Mouse (Mus musculus) left cerebral cortex, adult 8-10 months (tissue): ENCODE measurements around the gene Anapc11. TPM values are rescaled to one million over a fixed set of nuclear protein-coding genes. Genes with fewer than 3 reads are reported as not detected.

Experiments used
- DNase-seq, 2 experiments: peaks; one replicate each; pipeline ENCODE4 v3.0.0; 2022; ENCODE audit warnings: low spot score in 2 of 2
- microRNA-seq, 2 experiments: library from miRNA; unstranded; fragments of <30 nt; microRNA quantifications; one replicate each; pipeline ENCODE4 v1.2.0; 2022
- total RNA-seq, 4 experiments: library from RNA; stranded (reverse); gene quantifications; 2 replicates each; pipeline ENCODE4 v1.2.4; 2022

Gene Anapc11
- total RNA-seq, 4 experiments from 2014 or later, result 98.1 to 101 (median 99.4) TPM

DNA sequence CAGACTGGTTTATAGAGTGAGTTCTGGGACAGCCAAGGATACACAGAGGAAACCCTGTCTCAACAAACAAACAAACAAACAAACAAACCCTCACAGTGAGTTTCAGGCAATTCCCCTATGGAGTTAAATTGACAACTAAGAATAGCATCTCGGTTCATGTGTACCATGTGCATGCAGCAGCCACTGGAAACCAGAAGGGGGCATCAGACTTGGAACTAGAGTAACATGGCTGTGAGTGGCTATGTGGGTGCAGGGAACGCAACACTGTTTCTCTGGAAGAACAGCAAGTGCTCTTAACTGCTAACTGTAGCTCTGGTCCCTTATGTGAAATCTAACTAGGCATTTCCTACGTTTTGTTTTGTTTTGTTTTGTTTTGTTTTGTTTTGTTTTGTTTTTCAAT lies 53.7 kb downstream of the Anapc11 start:
- no peak for DNase-seq

GRCm38 (mm10) chr11:120654741-120655140 lies 56.5 kb downstream of the Anapc11 start:
- DNase-seq, result no peak

DNA sequence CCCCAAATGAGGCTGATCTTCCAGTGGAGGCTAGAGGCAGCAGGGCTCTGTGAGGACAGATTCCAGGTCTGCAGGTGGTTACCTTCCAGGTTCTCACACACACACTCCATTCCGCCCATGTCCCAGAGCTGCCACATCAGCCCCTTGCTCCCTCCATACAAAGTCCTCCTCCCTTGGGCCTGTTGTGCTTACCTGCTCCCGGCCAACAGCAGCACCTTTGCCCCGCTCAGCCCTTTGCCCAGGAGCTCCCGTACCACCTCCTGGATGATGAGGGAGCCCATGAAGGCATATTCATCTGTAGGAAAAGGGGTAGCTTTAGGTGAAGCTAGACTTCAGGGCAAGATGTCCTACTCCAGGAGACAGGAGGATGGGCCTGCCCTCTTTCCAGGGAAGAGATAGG lies 59.1 kb downstream of the Anapc11 start:
- DNase-seq, result no peak

Small RNA genes within 50 kb of the gene (microRNA-seq; reads per million reads assigned to microRNA genes)
- gene Mir6936, result 0.63 to 2.4 reads per million in 2 experiments

Other genes starting within 250 kb of the Anapc11 start
- gene Actg1, start 249.9 kb upstream of the Anapc11 start, total RNA-seq, result 1,000 to 10,000 TPM; 1,267 to 1,347 (median 1,329) TPM
- gene Fscn2, start 236.9 kb upstream of the Anapc11 start, total RNA-seq, result 1 to 10 TPM in 1 of 4 experiments, under 1 TPM in 1, not detected in 2; 0.37 to 1.2 TPM
- gene Faap100, start 219.7 kb upstream of the Anapc11 start, total RNA-seq, result 10 to 100 TPM; 14.0 to 17.2 (median 14.9) TPM
- gene Nploc4, start 160.7 kb upstream of the Anapc11 start, total RNA-seq, result 10 to 100 TPM; 64.8 to 69.9 (median 68.4) TPM
- 1 to 10 TPM in 2 of 4 experiments, not detected in 2; 2.0 to 2.4 TPM for gene Tspan10, start 155.8 kb upstream of the Anapc11 start, total RNA-seq
- gene Pde6g, start 144.9 kb upstream of the Anapc11 start, total RNA-seq, result under 1 TPM; 0.30 to 0.96 (median 0.41) TPM
- gene Oxld1, start 140.4 kb upstream of the Anapc11 start, total RNA-seq, result 10 to 100 TPM; 13.6 to 20.6 (median 17.4) TPM
- gene Ccdc137, start 140.3 kb upstream of the Anapc11 start, total RNA-seq, result 10 to 100 TPM; 16.8 to 25.8 (median 22.1) TPM
- 10 to 100 TPM; 52.6 to 63.3 (median 56.8) TPM for gene Arl16, start 130.8 kb upstream of the Anapc11 start, total RNA-seq
- 10 to 100 TPM; 63.2 to 67.7 (median 64.4) TPM for gene Mrpl12, start 113.8 kb upstream of the Anapc11 start, total RNA-seq
- gene Slc25a10, start 106.6 kb upstream of the Anapc11 start, total RNA-seq, result 10 to 100 TPM; 21.2 to 25.8 (median 24.0) TPM
- gene Gcgr, start 67.7 kb upstream of the Anapc11 start, total RNA-seq, result under 1 TPM in 1 of 4 experiments, not detected in 3; 0.17 TPM
- gene Mcrip1, start 48.7 kb upstream of the Anapc11 start, total RNA-seq, result 10 to 100 TPM; 71.6 to 75.9 (median 74.1) TPM
- gene Ppp1r27, start 47.3 kb upstream of the Anapc11 start, total RNA-seq, result not detected
- gene P4hb, start 25.2 kb upstream of the Anapc11 start, total RNA-seq, result 100 to 1,000 TPM; 110 to 142 (median 130) TPM
- gene Arhgdia, start 16.8 kb upstream of the Anapc11 start, total RNA-seq, result 100 to 1,000 TPM; 307 to 323 (median 320) TPM
- gene Alyref, start 56 bp upstream of the Anapc11 start, total RNA-seq, result 10 to 100 TPM; 47.7 to 64.6 (median 51.9) TPM
- 1 to 10 TPM in 2 of 4 experiments, not detected in 2; 1.1 to 1.8 TPM for gene Npb, start 10.1 kb downstream of the Anapc11 start, total RNA-seq
- 100 to 1,000 TPM; 109 to 140 (median 124) TPM for gene Pcyt2, start 19.5 kb downstream of the Anapc11 start, total RNA-seq
- 10 to 100 TPM; 30.5 to 45.3 (median 34.7) TPM for gene Sirt7, start 26.8 kb downstream of the Anapc11 start, total RNA-seq
- 10 to 100 TPM; 66.8 to 77.2 (median 73.1) TPM for gene Mafg, start 35.2 kb downstream of the Anapc11 start, total RNA-seq
- gene Pycr1, start 45.3 kb downstream of the Anapc11 start, total RNA-seq, result 1 to 10 TPM; 1.5 to 2.3 (median 1.8) TPM
- gene Myadml2, start 49.7 kb downstream of the Anapc11 start, total RNA-seq, result 10 to 100 TPM in 3 of 4 experiments, 1 to 10 TPM in 1; 9.3 to 12.0 (median 10.7) TPM
- gene Notum, start 62.8 kb downstream of the Anapc11 start, total RNA-seq, result 1 to 10 TPM; 2.1 to 7.1 (median 4.0) TPM
- gene Aspscr1, start 74.6 kb downstream of the Anapc11 start, total RNA-seq, result 10 to 100 TPM; 57.0 to 64.7 (median 61.2) TPM
- gene Cenpx, start 115.3 kb downstream of the Anapc11 start, total RNA-seq, result 10 to 100 TPM; 19.2 to 23.3 (median 22.2) TPM
- gene Lrrc45, start 115.5 kb downstream of the Anapc11 start, total RNA-seq, result 10 to 100 TPM; 39.8 to 56.7 (median 51.2) TPM
- 10 to 100 TPM; 39.2 to 40.0 (median 39.6) TPM for gene Rac3, start 123.0 kb downstream of the Anapc11 start, total RNA-seq
- gene Dcxr, start 128.9 kb downstream of the Anapc11 start, total RNA-seq, result 10 to 100 TPM in 2 of 4 experiments, 1 to 10 TPM in 2; 7.9 to 12.9 (median 9.4) TPM
- 1 to 10 TPM in 3 of 4 experiments, under 1 TPM in 1; 0.99 to 2.7 (median 1.9) TPM for gene Cbr2, start 133.7 kb downstream of the Anapc11 start, total RNA-seq
- gene Hmga1b, start 164.4 kb downstream of the Anapc11 start, total RNA-seq, result 10 to 100 TPM; 23.0 to 43.0 (median 30.6) TPM
- gene Rfng, start 185.8 kb downstream of the Anapc11 start, total RNA-seq, result 10 to 100 TPM; 49.0 to 56.6 (median 52.3) TPM
- gene Gps1, start 185.9 kb downstream of the Anapc11 start, total RNA-seq, result 100 to 1,000 TPM; 142 to 151 (median 146) TPM
- 10 to 100 TPM; 41.4 to 47.9 (median 46.1) TPM for gene Dus1l, start 198.0 kb downstream of the Anapc11 start, total RNA-seq
- 100 to 1,000 TPM; 176 to 199 (median 193) TPM for gene Fasn, start 226.1 kb downstream of the Anapc11 start, total RNA-seq